In the genomic region with DNA sequence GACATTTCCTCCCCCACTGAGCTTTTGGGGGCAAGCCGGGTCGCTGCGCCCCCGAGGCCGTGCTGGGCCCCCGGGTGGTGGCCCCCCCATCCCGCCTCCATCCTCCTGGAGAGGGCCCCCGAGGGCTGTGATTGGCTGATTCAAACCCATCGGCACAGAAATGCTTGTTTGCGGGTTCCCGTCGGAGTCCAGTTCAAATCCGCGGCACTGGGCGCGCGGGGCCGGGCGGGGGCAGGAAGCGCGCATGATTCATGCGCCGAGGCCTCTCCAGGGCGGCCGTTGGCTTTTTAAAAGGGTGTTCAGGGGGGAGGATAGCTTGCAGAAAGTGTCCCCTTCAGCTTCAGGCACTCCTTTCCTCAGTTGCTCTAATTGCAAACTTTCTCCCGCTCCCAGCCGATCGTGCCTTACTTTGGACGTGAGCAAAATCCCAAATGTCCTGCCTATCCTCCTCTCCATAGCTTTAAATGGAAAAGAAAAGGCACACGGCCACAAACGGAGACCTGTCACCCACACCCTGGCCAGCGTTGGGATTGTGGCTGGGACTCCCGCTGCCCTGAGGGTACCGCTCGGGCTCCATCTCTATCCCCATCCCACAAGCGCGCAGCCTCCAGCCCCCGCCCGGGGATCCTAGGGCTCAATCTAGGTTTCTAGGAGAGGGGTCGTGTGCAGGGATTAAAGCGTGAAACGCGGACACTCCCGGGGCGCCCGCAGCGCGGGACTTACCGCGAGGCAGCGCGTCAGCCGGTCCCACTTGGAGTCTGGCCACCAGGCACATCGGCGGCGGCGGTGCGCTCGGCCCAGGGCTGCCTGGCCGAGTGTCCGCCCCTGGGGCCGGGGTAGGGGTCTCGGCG, we compare ENCODE assay signal across 8 mouse cellular contexts. TPM values are rescaled to one million over a fixed set of nuclear protein-coding genes. Genes with fewer than 3 reads are reported as not detected.
DNase-seq lines count a peak whose midpoint lies in the region; ATAC-seq lines count a peak whose summit lies in the region.

Gene Phf19 (minus strand): TSS at position 809 of the 851 bp plus-strand sequence.

- 1% methylated on average over 62 of the region's 64 CpGs for WGBS in embryonic facial prominence, embryonic 15.5 days

- H3K4me3 ChIP-seq in embryonic facial prominence, embryonic 15.5 days (replicated peaks), result peak within 1 kb of the TSS; percentile 53

- H3K4me2 ChIP-seq in embryonic facial prominence, embryonic 15.5 days (replicated peaks), result peak within 1 kb of the TSS; percentile 88

- no peak within 1 kb of the TSS; the same call in 1 of the 2 replicates for H3K27ac ChIP-seq in embryonic facial prominence, embryonic 15.5 days (replicated peaks)

- 0 out of 2 replicates have a peak, but pooled peaks cover 3% of the 10 kb centered on the region for H3K36me3 ChIP-seq in embryonic facial prominence, embryonic 15.5 days

- peak within 1 kb of the TSS; percentile 40 for H3K9ac ChIP-seq in embryonic facial prominence, embryonic 15.5 days

- 0 out of 2 replicates have a peak, but pooled peaks have one; percentile 31 for ATAC-seq in embryonic facial prominence, embryonic 15.5 days (ENCODE audit: insufficient number of reproducible peaks, low FRiP score, low TSS enrichment, low read depth)

- intact Hi-C loops in heart, postnatal 25 days (cut with DNase I), result no loop called here

- no peaks in the 10 kb centered on the region for H3K9me3 ChIP-seq in embryonic facial prominence, embryonic 15.5 days (replicated peaks)

- peaks cover 12% of the 10 kb centered on the region; the same call in 1 of the 2 replicates for H3K27me3 ChIP-seq in embryonic facial prominence, embryonic 15.5 days

- peaks cover 26% of the 10 kb centered on the region for H3K4me1 ChIP-seq in embryonic facial prominence, embryonic 15.5 days

- peak; percentile 76 to 77 for DNase-seq in B cell, adult 2 months
- DNase-seq in MEL-GATA-1-ER (ENCODE audit: extremely low read depth, low read depth) (peak; percentile 40), liver (peak; percentile 55)
- DNase-seq in heart, postnatal 25 days (ENCODE audit: low spot score), result peak; percentile 23
- peak; percentile 65 for DNase-seq in naive thymus-derived CD4-positive, alpha-beta T cell, adult 2 months (ENCODE audit: low read depth)
- DNase-seq in thymus, postnatal 4 days, result peak; percentile 81
- DNase-seq in layer of hippocampus, postnatal 36 days, result no peak

RNA-seq across cellular contexts. Expression of gene Phf19, which starts in this region (rescaled TPM):
- 9.0 and 10.3 TPM in 2 replicates for polyA plus RNA-seq in embryonic facial prominence, embryonic 15.5 days (2015; fragmentation: Nextera tagmentation; extraction: Ambion mirVana)
- total RNA-seq in heart, postnatal 25 days (2021), result 1 to 10 TPM in 1 of 2 experiments, under 1 TPM in 1; 0.70 to 1.1 TPM
- total RNA-seq in layer of hippocampus, postnatal 36 days (2021), result 1 to 10 TPM; 1.1 to 1.3 TPM

Comparison
In these comparisons a context has a peak if more than half of its experiments do, and no peak if none do; other contexts are left out.
1. DNase-seq: peak in B cell, adult 2 months (2 of 2), MEL-GATA-1-ER (single experiment), heart, postnatal 25 days (single experiment), liver (single experiment), naive thymus-derived CD4-positive, alpha-beta T cell, adult 2 months (single experiment) and thymus, postnatal 4 days (single experiment); none in layer of hippocampus, postnatal 36 days (0 of 2).